Mouse (Mus musculus) adrenal gland, adult 18-20 months (tissue): Measurements from ENCODE around the gene Stim2. TPM values are rescaled to one million over a fixed set of nuclear protein-coding genes. Genes with fewer than 3 reads are reported as not detected.

ENCODE experiments used
- DNase-seq, 2 experiments: peaks; one replicate each; pipeline ENCODE4 v3.0.0; 2021 to 2022; ENCODE audit warnings: low spot score in 2 of 2
- total RNA-seq, 2 experiments: library from RNA; stranded (reverse); gene quantifications; 1 replicate in 1 of 2; 2 replicates in 1 of 2; pipeline ENCODE4 v1.2.3; 2021

The Stim2 gene
- total RNA-seq, 2 experiments from 2014 or later = 27.5 to 28.7 TPM

DNA sequence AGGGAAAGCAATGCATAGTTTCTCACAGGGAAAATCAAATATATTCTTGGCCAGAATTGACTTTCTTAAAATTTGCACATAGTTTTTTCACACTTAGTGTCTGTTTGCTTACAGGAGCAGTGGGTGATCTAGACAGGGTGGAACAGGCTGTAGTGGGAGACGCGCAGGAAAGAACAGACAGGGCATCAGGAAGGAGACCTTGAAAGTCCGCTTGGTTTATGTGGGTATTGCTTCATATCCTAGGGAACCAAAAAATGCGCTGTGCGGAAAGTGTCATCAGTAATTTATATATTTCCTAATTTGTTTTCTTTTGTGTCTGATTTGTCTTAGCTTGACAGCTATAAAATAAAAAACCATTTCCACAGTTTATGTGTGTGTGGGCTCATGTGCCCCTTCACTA is 110.8 kb downstream of the Stim2 start:
- DNase-seq = no peak

DNA sequence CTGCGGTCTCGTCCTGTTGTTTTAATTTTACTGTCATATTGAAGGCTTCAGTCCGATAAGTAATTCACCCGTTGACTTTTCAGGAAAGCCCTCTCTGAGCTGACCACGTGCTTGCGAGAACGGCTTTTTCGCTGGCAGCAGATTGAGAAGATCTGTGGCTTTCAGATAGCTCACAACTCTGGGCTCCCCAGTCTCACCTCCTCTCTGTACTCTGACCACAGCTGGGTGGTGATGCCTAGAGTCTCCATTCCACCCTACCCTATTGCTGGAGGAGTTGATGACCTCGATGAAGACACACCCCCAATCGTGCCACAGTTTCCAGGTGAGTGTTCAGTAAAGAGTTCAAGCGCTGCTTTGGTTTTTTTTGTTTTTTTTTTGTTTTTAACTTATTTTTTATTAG is 112.5 kb downstream of the Stim2 start:
- no peak for DNase-seq

DNA sequence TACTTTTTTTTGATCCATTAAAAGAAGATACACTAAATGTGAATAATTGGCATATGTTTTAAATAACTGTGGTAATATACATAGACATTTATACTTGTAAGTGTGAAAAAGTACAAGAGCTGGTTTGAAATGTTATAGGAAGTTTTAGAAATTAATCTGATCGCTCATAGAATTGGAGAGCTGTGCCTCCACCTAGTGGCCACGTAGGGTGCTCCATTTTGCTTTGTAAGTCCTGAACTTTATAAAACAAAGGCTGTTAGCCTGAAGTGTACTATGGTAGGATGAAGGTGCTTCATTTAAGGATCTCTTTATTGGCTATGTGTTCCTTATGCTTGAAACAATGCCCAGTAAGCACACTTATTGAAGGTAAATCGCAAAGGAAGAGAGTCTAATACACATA is 115.0 kb downstream of the Stim2 start:
- DNase-seq = peak; percentile 45 to 55

GRCm38 (mm10) chr5:54116538-54116937 is 118.2 kb downstream of the Stim2 start:
- DNase-seq = no peak

GRCm38 (mm10) chr5:54118410-54119212 is 120.3 kb downstream of the Stim2 start:
- DNase-seq = no peak

- no peak for DNase-seq
These were observed 149.9 kb downstream of the Stim2 start for GRCm38 (mm10) chr5:54148091-54148795.

DNA sequence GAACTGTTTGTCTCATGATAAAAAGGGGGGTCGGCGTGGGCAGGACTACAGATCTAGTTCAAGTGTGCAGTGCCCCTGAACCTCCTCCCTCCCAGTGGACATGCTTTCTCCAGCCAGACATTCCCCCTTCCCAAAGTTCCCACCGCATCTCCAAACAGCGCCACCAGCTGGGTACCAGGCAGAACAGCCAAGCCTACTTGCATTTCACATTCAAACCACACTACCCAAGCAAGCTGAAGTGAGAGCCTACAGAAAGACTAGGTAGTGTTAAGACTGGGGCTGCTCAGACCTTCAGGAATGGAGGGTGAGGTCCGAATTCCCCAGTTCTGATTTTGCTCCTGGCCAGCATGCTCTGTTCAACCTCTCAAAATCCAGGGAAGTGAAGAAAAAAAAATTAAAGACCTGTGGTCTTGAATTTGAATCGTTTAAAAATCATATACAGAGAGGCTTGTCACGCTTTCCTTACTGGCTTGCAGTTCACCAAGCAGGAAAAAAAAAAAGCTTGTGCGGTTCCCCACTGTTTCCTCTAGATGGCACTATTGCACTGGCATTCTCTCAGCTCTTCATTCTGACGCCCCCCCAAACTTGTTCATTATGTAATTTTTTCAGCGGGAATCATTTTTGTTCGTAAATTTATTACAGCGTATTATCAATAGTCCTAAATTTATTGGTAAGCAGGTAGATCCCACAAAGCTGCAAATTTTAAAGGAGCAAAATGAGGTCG is 156.4 kb downstream of the Stim2 start:
- DNase-seq = no peak

DNA sequence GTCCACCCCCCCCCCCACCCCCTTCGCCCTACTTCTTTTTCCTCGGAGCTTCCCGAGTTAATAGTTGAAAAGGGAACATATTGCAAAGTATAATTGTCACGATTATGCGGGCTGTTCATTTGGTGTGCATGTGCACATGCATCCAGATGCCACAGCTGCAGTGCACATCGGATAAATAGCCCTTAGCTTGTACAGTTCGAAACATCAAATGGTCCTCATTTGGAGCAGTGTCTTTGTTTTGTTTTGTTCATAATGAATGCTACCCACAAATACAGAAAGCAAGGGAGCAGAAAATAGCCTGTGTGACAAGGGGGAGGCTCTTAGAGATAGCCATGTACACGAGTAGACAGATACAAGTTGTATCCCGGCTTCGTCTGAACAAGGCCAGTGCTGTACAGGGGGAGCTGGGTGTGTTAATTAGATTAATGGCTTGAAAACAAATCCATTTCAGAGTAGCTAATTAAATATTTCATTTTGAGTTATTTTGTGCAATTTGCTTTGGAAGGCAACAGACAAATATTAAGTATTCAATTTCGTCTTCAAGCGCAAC is 157.0 kb downstream of the Stim2 start:
- no peak for DNase-seq

DNA sequence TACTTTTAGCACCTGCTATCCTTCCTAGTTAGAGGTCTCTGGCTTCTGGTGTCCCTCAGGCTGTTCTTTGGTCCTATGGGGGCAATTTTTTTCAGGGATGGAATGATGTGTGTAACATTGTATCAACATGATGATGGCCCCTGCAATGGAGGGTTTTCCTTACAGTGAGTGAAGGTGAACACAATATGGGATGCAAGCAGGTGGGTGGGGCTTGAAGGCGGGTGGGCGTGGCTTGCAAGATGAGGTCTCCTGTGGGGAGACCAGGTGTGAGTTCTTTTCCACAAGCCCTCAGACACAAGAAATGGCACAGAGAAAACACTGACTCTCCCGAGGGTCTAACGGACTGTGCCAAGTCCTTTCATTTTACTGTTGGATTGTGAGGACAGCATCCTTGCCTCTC is 157.6 kb downstream of the Stim2 start:
- no peak for DNase-seq

- no peak for DNase-seq
These were observed 158.7 kb downstream of the Stim2 start for GRCm38 (mm10) chr5:54156944-54157527.

GRCm38 (mm10) chr5:54158230-54158629 is 159.9 kb downstream of the Stim2 start:
- no peak for DNase-seq

DNA sequence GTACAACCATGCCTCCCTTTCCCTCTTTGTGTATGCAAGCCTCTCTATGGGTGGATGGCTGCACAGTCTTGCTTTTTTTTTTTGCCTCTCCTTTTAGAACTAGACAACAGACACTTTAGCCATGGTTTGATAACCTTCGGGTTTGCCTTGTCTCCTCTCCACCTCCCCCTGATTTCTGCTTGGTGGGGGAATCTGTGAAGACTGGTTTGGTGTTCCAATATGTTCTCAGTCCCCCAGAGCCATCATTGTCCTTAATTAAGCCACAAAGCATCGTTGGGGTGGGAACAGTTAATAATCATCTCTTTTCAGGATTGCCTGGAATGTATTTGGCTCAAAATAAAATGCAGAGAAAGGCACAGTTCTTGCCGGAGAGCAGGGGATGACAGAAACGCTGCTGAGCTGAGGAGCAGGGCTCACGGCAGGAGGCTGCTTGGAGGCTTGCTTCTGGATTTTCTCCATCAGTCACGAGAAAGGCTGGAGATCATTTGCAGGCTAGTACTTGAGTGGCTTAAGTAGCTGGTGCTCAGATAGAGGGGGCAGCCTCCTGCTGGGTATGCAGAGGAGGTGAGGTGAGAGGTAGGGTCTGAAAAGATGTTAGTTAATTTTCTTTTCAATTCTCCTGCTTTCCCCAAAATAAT is 161.0 kb downstream of the Stim2 start:
- DNase-seq = no peak

- no peak for DNase-seq
These were observed 162.3 kb downstream of the Stim2 start for GRCm38 (mm10) chr5:54160561-54160960.

DNA sequence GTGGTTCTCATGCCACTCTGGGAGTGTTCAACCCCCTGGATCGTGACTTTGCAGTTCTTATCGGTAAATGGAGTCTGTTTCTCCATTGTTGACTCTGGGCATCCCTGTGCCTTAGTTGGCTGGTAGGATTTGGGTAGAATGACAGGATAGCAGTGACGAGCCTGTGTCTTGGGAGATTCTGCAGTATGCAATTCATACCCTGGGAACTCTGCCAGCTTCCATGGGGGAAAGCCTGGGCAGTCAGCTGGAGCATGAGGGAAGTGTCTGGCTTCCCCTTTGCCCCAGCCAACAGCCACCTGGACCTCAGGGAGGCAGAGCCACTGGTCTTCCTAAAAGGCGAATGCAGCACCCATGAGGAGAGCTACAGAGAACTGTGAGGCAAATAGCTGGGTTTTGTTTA is 165.6 kb downstream of the Stim2 start:
- no peak for DNase-seq

Other genes with a start within 250 kb of the Stim2 start
- 10 to 100 TPM; 18.5 to 23.5 TPM for gene Tbc1d19, start 188.9 kb upstream of the Stim2 start, total RNA-seq